Mouse (Mus musculus) adrenal gland, adult (tissue): ENCODE measurements around the gene Gm42715.

ENCODE experiments used
- DNase-seq, 2 experiments: peaks; one replicate each; pipeline ENCODE4 v3.0.0; 2022 to 2023; ENCODE audit warnings: low spot score in 1 of 2; ENCODE audit not compliant: inconsistent age in 2 of 2

Gm42715 gene

DNA sequence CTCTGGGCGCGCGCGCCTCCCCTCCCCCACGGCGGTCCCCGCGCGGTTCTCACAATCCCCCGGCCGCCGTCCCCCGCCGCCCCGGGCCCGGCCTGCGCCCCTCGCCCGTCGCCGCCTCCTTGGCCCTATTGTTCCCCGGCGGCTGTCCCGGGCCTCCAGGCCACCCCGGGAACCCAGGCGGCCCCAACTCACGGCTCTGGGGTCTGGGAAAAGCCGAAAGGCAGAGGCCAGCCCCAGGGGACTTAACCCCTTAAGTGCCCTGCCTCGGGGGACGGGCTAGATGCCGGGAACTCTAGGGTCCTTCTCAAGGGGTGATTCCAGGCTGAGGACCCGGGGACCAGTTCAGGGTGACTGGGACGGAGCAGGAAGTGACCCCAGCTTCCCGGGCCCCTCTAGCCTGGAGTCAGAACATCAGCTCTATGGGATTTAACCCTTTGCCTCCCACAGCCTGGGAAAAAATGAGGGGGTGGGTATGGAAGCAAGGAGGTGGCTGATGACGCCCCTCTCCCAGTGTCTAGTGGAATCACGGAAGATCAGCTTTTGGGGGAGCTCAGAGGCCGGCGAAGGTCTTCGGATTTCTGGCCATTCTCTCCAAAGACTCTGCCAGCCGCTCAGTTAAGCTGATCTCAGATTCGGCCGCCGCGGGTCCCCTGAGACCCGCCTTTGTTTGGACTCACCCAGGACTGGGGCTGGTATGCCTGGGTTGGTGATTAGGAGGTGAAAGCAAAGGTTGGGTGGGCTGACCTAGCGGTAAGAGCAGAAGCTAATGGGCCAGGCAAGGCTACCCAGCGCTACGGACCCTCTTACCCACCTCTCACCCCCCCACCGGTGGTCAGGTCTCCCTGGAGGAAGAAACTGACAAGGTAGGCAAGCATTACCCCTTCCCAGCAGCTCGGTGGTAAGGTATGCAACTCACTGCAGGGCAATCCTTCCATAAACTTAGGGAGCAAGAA, 95.8 kb downstream of the Gm42715 start, which contains the start of gene Zfp629:
Gene Zfp629, minus strand, starts transcription at position 907 of the 953 bp plus-strand sequence.
- DNase-seq: peak; percentile 82 to 94

DNA sequence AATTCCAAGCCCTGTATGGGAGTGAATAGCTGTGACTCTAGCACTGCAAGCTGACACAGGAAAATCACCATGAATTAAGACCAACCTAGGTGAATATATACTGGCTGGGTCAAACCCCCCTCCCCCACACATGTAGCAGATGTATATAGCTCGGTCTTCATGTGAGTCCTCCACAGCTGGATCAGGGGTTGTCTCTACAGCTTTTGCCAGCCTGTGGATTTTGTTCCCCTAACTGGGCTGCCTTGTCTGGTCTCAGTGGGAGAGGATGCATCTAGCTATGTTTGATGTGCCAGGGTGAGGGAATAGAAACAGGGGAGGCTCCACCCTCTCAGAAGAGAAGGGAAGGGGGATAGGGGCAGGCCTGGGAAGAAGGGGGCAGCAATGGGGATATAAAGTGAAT, 97.0 kb downstream of the Gm42715 start:
- DNase-seq: peak in 1 of 2 experiments; percentile 31
